Comparison of ENCODE assay signal across 8 mouse cellular contexts in the genomic region with DNA sequence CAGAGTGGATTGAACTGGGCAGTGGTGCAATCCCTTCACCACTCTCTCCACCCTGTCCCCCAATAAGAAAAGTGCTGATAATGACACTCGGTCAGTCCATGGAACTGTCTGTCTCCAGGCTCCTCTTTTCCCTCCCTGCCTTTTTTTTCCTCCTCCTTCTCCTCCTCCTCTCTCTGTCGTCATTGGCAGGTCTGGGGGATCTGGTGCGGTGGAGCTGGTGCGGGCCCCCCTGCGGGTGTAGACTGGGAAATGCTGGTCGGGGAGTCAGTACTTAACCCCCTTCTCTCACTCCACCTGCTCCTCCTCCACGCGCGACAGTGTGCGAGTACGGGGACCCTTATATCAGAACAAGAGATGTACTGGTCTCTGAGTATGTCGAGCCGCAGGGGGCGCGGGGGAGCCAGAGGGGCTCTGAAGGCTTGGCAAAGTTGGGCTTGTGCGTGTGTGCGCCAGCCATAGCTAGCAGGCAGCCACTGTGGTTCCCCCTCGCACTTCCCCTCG. TPM values are rescaled to one million over a fixed set of nuclear protein-coding genes. Genes with fewer than 3 reads are reported as not detected.
DNase-seq lines count a peak whose midpoint lies in the region; ATAC-seq lines count a peak whose summit lies in the region.

Gene Gm15155, plus strand, starts transcription at position 401 of the 501 bp plus-strand sequence.

- DNase-seq in kidney, adult 11 months, result no peak
- peak; percentile 61 to 67 for DNase-seq in cerebellum, postnatal 10 days
- DNase-seq in hindbrain, embryonic 11.5 days (ENCODE audit: low spot score), result peak; percentile 42
- DNase-seq in retina, embryonic 14.5 days (ENCODE audit: low spot score), result peak; percentile 38
- no peak for DNase-seq in c-Kit-positive CD71-positive TER-119-positive erythroid progenitor cells, embryonic 14.5 days (ENCODE audit: low spot score)
- DNase-seq in thymus, postnatal 14 days, result no peak

- H3K9me3 ChIP-seq in kidney, embryonic 15.5 days (replicated peaks), result no peaks in the 10 kb centered on the region
- no peaks in the 10 kb centered on the region for H3K9me3 ChIP-seq in hindbrain, embryonic 11.5 days (ENCODE audit: control insufficient read depth, low read length)
- no peaks in the 10 kb centered on the region for H3K9me3 ChIP-seq in limb, embryonic 13.5 days

- 0 out of 2 replicates have a peak within 1 kb of the TSS, but pooled peaks have one; percentile 4 for H3K9ac ChIP-seq in kidney, embryonic 15.5 days
- no peak within 1 kb of the TSS for H3K9ac ChIP-seq in hindbrain, embryonic 11.5 days (ENCODE audit: low read depth, low read length)
- peak within 1 kb of the TSS; percentile 35; the same call in 1 of the 2 replicates for H3K9ac ChIP-seq in limb, embryonic 13.5 days

- H3K27ac ChIP-seq in kidney, embryonic 15.5 days, result no peak within 1 kb of the TSS
- no peak within 1 kb of the TSS for H3K27ac ChIP-seq in hindbrain, embryonic 11.5 days (ENCODE audit: low read depth, low read length)
- no peak within 1 kb of the TSS for H3K27ac ChIP-seq in limb, embryonic 13.5 days

- 15% methylated on average over 19 of the region's 19 CpGs for WGBS in kidney, embryonic 15.5 days
- WGBS in hindbrain, embryonic 11.5 days, result 6% methylated on average over 17 of the region's 19 CpGs
- WGBS in limb, embryonic 13.5 days, result 24% methylated on average over 18 of the region's 19 CpGs

- H3K4me3 ChIP-seq in kidney, embryonic 15.5 days (replicated peaks), result peak within 1 kb of the TSS; percentile 49
- peak within 1 kb of the TSS; percentile 49 for H3K4me3 ChIP-seq in hindbrain, embryonic 11.5 days (ENCODE audit: low read depth, low read length)
- peak within 1 kb of the TSS; percentile 48 for H3K4me3 ChIP-seq in limb, embryonic 13.5 days

- peak; percentile 46 for ATAC-seq in kidney, embryonic 15.5 days (replicated peaks; ENCODE audit: low FRiP score)
- ATAC-seq in hindbrain, embryonic 11.5 days (ENCODE audit: low FRiP score), result peak; percentile 36
- ATAC-seq in limb, embryonic 13.5 days (ENCODE audit: low FRiP score, low read depth), result peak; percentile 55; the same call in 1 of the 2 replicates

- H3K27me3 ChIP-seq in kidney, embryonic 15.5 days, result peaks cover 56% of the 10 kb centered on the region
- H3K27me3 ChIP-seq in hindbrain, embryonic 11.5 days (ENCODE audit: control insufficient read depth, insufficient read depth, low read length), result peaks cover 20% of the 10 kb centered on the region
- H3K27me3 ChIP-seq in limb, embryonic 13.5 days, result peaks cover 55% of the 10 kb centered on the region

- peaks cover 10% of the 10 kb centered on the region; the same call in 1 of the 2 replicates for H3K4me1 ChIP-seq in kidney, embryonic 15.5 days
- no peaks in the 10 kb centered on the region for H3K4me1 ChIP-seq in hindbrain, embryonic 11.5 days (replicated peaks; ENCODE audit: control insufficient read depth, insufficient read depth, low read length)
- 0 out of 2 replicates have a peak, but pooled peaks cover 3% of the 10 kb centered on the region for H3K4me1 ChIP-seq in limb, embryonic 13.5 days

- peak within 1 kb of the TSS; percentile 87 for H3K4me2 ChIP-seq in kidney, embryonic 15.5 days
- H3K4me2 ChIP-seq in hindbrain, embryonic 11.5 days (replicated peaks; ENCODE audit: low read depth, low read length), result peak within 1 kb of the TSS; percentile 85
- H3K4me2 ChIP-seq in limb, embryonic 13.5 days (replicated peaks), result peak within 1 kb of the TSS; percentile 78

- no peaks in the 10 kb centered on the region for H3K36me3 ChIP-seq in kidney, embryonic 15.5 days
- no peaks in the 10 kb centered on the region for H3K36me3 ChIP-seq in hindbrain, embryonic 11.5 days (ENCODE audit: control insufficient read depth, insufficient read depth, low read length)
- no peaks in the 10 kb centered on the region for H3K36me3 ChIP-seq in limb, embryonic 13.5 days

RNA-seq across cellular contexts. Expression of gene Gm15155, which starts in this region (rescaled TPM):
- polyA plus RNA-seq in kidney, embryonic 15.5 days (2015; fragmentation: Nextera tagmentation; extraction: Ambion mirVana), result not detected in 2 replicates
- not detected in 2 replicates for polyA plus RNA-seq in hindbrain, embryonic 11.5 days (2014; fragmentation: Nextera tagmentation; extraction: Ambion mirVana)
- polyA plus RNA-seq in limb, embryonic 13.5 days (2015; fragmentation: Nextera tagmentation; extraction: Ambion mirVana), result not detected in 2 replicates

Comparison
In these comparisons a context has a peak if more than half of its experiments do, and no peak if none do; other contexts are left out.
1. Peak in ATAC-seq, H3K4me3 ChIP-seq, H3K9ac ChIP-seq and H3K4me2 ChIP-seq in kidney, embryonic 15.5 days; RNA of the gene not detected or under 1 TPM.
2. Peak in DNase-seq, ATAC-seq, H3K4me3 ChIP-seq and H3K4me2 ChIP-seq in hindbrain, embryonic 11.5 days; RNA of the gene not detected or under 1 TPM.
3. Peak in ATAC-seq, H3K4me3 ChIP-seq, H3K9ac ChIP-seq and H3K4me2 ChIP-seq in limb, embryonic 13.5 days; RNA of the gene not detected or under 1 TPM.
4. DNase-seq: peak in cerebellum, postnatal 10 days (2 of 2) and retina, embryonic 14.5 days (single experiment); none in kidney, adult 11 months (single experiment), c-Kit-positive CD71-positive TER-119-positive erythroid progenitor cells, embryonic 14.5 days (single experiment) and thymus, postnatal 14 days (single experiment).
5. Peak in every context shown above with its lines, with median percentiles within 50 percentile points of each other: ATAC-seq, H3K4me2 ChIP-seq and H3K4me3 ChIP-seq.